Mouse (Mus musculus): ENCODE measurements around the gene Mpig6b. TPM values are rescaled to one million over a fixed set of nuclear protein-coding genes. Genes with fewer than 3 reads are reported as not detected.

Gene Mpig6b
- total RNA-seq, 2 experiments from 2014 or later: not detected

- DNase-seq (ENCODE audit: extremely low spot score in 1 of 2, low spot score in 1 of 2): no peak
Observed at GRCm38 (mm10) chr17:35063466-35063865, 2.5 kb downstream of the Mpig6b start.

- no peak for DNase-seq (ENCODE audit: extremely low spot score in 1 of 2, low spot score in 1 of 2)
Observed at GRCm38 (mm10) chr17:35061299-35061698, 4.7 kb downstream of the Mpig6b start.

GRCm38 (mm10) chr17:35060737-35061297 lies 5.2 kb downstream of the Mpig6b start:
- no peak for DNase-seq (ENCODE audit: extremely low spot score in 1 of 2, low spot score in 1 of 2)

GRCm38 (mm10) chr17:35060071-35060470 lies 5.9 kb downstream of the Mpig6b start:
- DNase-seq (ENCODE audit: extremely low spot score in 1 of 2, low spot score in 1 of 2): no peak

- peak; percentile 58 to 74 for DNase-seq (ENCODE audit: extremely low spot score in 1 of 2, low spot score in 1 of 2)
Observed at GRCm38 (mm10) chr17:35058911-35059892, 6.8 kb downstream of the Mpig6b start, which contains the start of gene Ddah2. Gene Ddah2, plus strand, starts transcription at chr17:35059035.

- DNase-seq (ENCODE audit: extremely low spot score in 1 of 2, low spot score in 1 of 2): no peak
Observed at GRCm38 (mm10) chr17:35058316-35058715, 7.7 kb downstream of the Mpig6b start.

GRCm38 (mm10) chr17:35057090-35057489 lies 8.9 kb downstream of the Mpig6b start:
- DNase-seq (ENCODE audit: extremely low spot score in 1 of 2, low spot score in 1 of 2): no peak

- DNase-seq (ENCODE audit: extremely low spot score in 1 of 2, low spot score in 1 of 2): no peak
Observed at GRCm38 (mm10) chr17:35055691-35056495, 10.1 kb downstream of the Mpig6b start.

- DNase-seq (ENCODE audit: extremely low spot score in 1 of 2, low spot score in 1 of 2): no peak
Observed at GRCm38 (mm10) chr17:35052271-35052798, 13.6 kb downstream of the Mpig6b start.

- DNase-seq (ENCODE audit: extremely low spot score in 1 of 2, low spot score in 1 of 2): no peak
Observed at GRCm38 (mm10) chr17:35051156-35052086, 14.6 kb downstream of the Mpig6b start.

GRCm38 (mm10) chr17:35050126-35050750 lies 15.7 kb downstream of the Mpig6b start:
- DNase-seq (ENCODE audit: extremely low spot score in 1 of 2, low spot score in 1 of 2): no peak

- no peak for DNase-seq (ENCODE audit: extremely low spot score in 1 of 2, low spot score in 1 of 2)
Observed at GRCm38 (mm10) chr17:35049561-35050016, 16.4 kb downstream of the Mpig6b start, which contains the start of gene Clic1. Gene Clic1, plus strand, starts transcription at chr17:35049966.

- DNase-seq (ENCODE audit: extremely low spot score in 1 of 2, low spot score in 1 of 2): no peak
Observed at GRCm38 (mm10) chr17:35048932-35049440, 17.0 kb downstream of the Mpig6b start.

- no peak for DNase-seq (ENCODE audit: extremely low spot score in 1 of 2, low spot score in 1 of 2)
Observed at GRCm38 (mm10) chr17:35048149-35048931, 17.6 kb downstream of the Mpig6b start.

- DNase-seq (ENCODE audit: extremely low spot score in 1 of 2, low spot score in 1 of 2): no peak
Observed at GRCm38 (mm10) chr17:35047688-35048087, 18.3 kb downstream of the Mpig6b start.

GRCm38 (mm10) chr17:35046681-35047455 lies 19.1 kb downstream of the Mpig6b start, which contains the start of gene Msh5:
Gene Msh5, minus strand, starts transcription at chr17:35046745.
- peak; percentile 69 to 84 for DNase-seq (ENCODE audit: extremely low spot score in 1 of 2, low spot score in 1 of 2)

Measured in layer of hippocampus, postnatal 25 days (tissue).